Mouse (Mus musculus) embryonic facial prominence, embryonic 13.5 days (tissue): ENCODE measurements around the gene Myrfl. TPM values are rescaled to one million over a fixed set of nuclear protein-coding genes. Genes with fewer than 3 reads are reported as not detected.

Experiments
- ATAC-seq: fragments of 200-750 bp; cut with Nextera tagmentation; 2 replicates; pipeline ENCODE4 v1.8.0; 2017; ENCODE audit warnings: low read depth; ENCODE audit not compliant: insufficient number of reproducible peaks, insufficient read depth, low FRiP score, low TSS enrichment
- H3K27ac ChIP-seq: fragments of 300-500 bp; sonication (generic); 2 replicates; pipeline ENCODE4 v1.5.1; 2015; ENCODE audit warnings: moderate library complexity, mild to moderate bottlenecking, inconsistent platforms
- H3K27me3 ChIP-seq: fragments of 300-500 bp; sonication (generic); 2 replicates; pipeline ENCODE4 v1.6.1; 2015; ENCODE audit warnings: mild to moderate bottlenecking, inconsistent platforms
- H3K36me3 ChIP-seq: fragments of 300-500 bp; sonication (generic); 2 replicates; pipeline ENCODE4 v1.6.1; 2015; ENCODE audit warnings: mild to moderate bottlenecking, inconsistent platforms
- H3K4me1 ChIP-seq: fragments of 300-500 bp; sonication (generic); 2 replicates; pipeline ENCODE4 v1.6.1; 2015; ENCODE audit warnings: inconsistent platforms
- H3K4me2 ChIP-seq: fragments of 300-500 bp; sonication (generic); 2 replicates; pipeline ENCODE4 v1.6.1; 2015; ENCODE audit warnings: moderate library complexity, mild to moderate bottlenecking, inconsistent platforms
- H3K4me3 ChIP-seq: fragments of 300-500 bp; sonication (generic); 2 replicates; pipeline ENCODE4 v1.5.1; 2015; ENCODE audit warnings: mild to moderate bottlenecking, inconsistent platforms
- H3K9ac ChIP-seq: fragments of 300-500 bp; sonication (generic); 2 replicates; pipeline ENCODE4 v1.6.1; 2015; ENCODE audit warnings: mild to moderate bottlenecking, inconsistent platforms
- H3K9me3 ChIP-seq: fragments of 300-500 bp; sonication (generic); 2 replicates; pipeline ENCODE4 v1.6.1; 2016; ENCODE audit warnings: inconsistent platforms
- WGBS: fragments of 180-500 bp; shearing (Covaris S2); methylation state at CpG from one replicate; pipeline ENCODE4 v1.1.7; 2015; ENCODE audit warnings: mixed read lengths; 5-methylcytosine and 5-hydroxymethylcytosine counted together
- polyA plus RNA-seq: library from polyadenylated mRNA; unstranded; fragments of >200 nt; fragmentation: Nextera tagmentation; extraction: Ambion mirVana; gene quantifications from 2 replicates; pipeline ENCODE4 v1.2.1, GENCODE M21; 2015

The Myrfl gene
- 0.22 and 0.47 TPM in 2 replicates for polyA plus RNA-seq

GRCm38 (mm10) chr10:116896336-116897177, at the start of gene Myrfl:
Gene Myrfl (minus strand): TSS chr10:116896919.
- Histone ChIP-seq H3K4me2 (no peak within 1 kb of the TSS), H3K4me3 (no peak within 1 kb of the TSS), H3K9me3 (no peaks in the 10 kb centered on the region), H3K27ac (no peak within 1 kb of the TSS), H3K9ac (no peak within 1 kb of the TSS), H3K4me1 (peaks cover 14% of the 10 kb centered on the region), H3K36me3 (no peaks in the 10 kb centered on the region), H3K27me3 (no peaks in the 10 kb centered on the region)
- WGBS, result 82% methylated on average over 17 of the region's 17 CpGs
- ATAC-seq, result no peak

- Histone ChIP-seq H3K4me3 (no peak overlapping the region), H3K9ac (no peak overlapping the region), H3K4me2 (no peak overlapping the region), H3K36me3 (peaks cover 9% of the 10 kb centered on the region), H3K9me3 (no peaks in the 10 kb centered on the region; the same call in 1 of the 2 replicates), H3K4me1 (peaks cover 25% of the 10 kb centered on the region), H3K27ac (no peak overlapping the region), H3K27me3 (no peaks in the 10 kb centered on the region)
- no peak for ATAC-seq
- 70% methylated on average over 10 of the region's 10 CpGs for WGBS
Measured at GRCm38 (mm10) chr10:116944940-116945339, 48.2 kb upstream of the Myrfl start.

- Histone ChIP-seq H3K4me2 (no peak overlapping the region), H3K4me3 (no peak overlapping the region), H3K9me3 (no peaks in the 10 kb centered on the region; the same call in 1 of the 2 replicates), H3K36me3 (peaks cover 11% of the 10 kb centered on the region), H3K9ac (no peak overlapping the region), H3K4me1 (peaks cover 21% of the 10 kb centered on the region), H3K27me3 (no peaks in the 10 kb centered on the region), H3K27ac (no peak overlapping the region)
- WGBS, result 80% methylated on average over 3 of the region's 3 CpGs
- ATAC-seq, result no peak
Measured at GRCm38 (mm10) chr10:116944144-116944543, 47.4 kb upstream of the Myrfl start.

- 93% methylated on average over 6 of the region's 6 CpGs for whole genome bisulfite sequencing
Measured at GRCm38 (mm10) chr10:116943025-116943424, 46.3 kb upstream of the Myrfl start.

GRCm38 (mm10) chr10:116935028-116935427, 38.3 kb upstream of the Myrfl start:
- Histone ChIP-seq H3K27me3 (no peaks in the 10 kb centered on the region), H3K27ac (no peak overlapping the region), H3K9ac (no peak overlapping the region), H3K36me3 (peaks cover 61% of the 10 kb centered on the region), H3K4me3 (no peak overlapping the region), H3K4me1 (no peaks in the 10 kb centered on the region), H3K9me3 (no peaks in the 10 kb centered on the region), H3K4me2 (no peak overlapping the region)
- ATAC-seq, result no peak
- 79% methylated on average over 12 of the region's 12 CpGs for whole genome bisulfite sequencing

More at GRCm38 (mm10) chr10:116943025-116943424, 46.3 kb upstream of the Myrfl start:
- Histone ChIP-seq H3K4me2 (no peak overlapping the region), H3K36me3 (peaks cover 22% of the 10 kb centered on the region), H3K27ac (no peak overlapping the region), H3K4me3 (no peak overlapping the region), H3K27me3 (no peaks in the 10 kb centered on the region), H3K9ac (no peak overlapping the region), H3K4me1 (peaks cover 10% of the 10 kb centered on the region; the same call in 1 of the 2 replicates), H3K9me3 (no peaks in the 10 kb centered on the region; the same call in 1 of the 2 replicates)
- ATAC-seq, result no peak

- ATAC-seq, result no peak
- no peak overlapping the region for H3K27ac ChIP-seq
- no peak overlapping the region for H3K4me2 ChIP-seq
- H3K4me3 ChIP-seq, result no peak overlapping the region
- H3K4me1 ChIP-seq, result no peaks in the 10 kb centered on the region
- 90% methylated on average over 7 of the region's 7 CpGs for WGBS
- no peaks in the 10 kb centered on the region for H3K9me3 ChIP-seq
- H3K9ac ChIP-seq, result no peak overlapping the region
- peaks cover 57% of the 10 kb centered on the region for H3K36me3 ChIP-seq
- H3K27me3 ChIP-seq, result no peaks in the 10 kb centered on the region
Measured at GRCm38 (mm10) chr10:116933794-116934193, 37.1 kb upstream of the Myrfl start.

- Histone ChIP-seq H3K4me1 (no peaks in the 10 kb centered on the region), H3K9me3 (no peaks in the 10 kb centered on the region), H3K4me3 (no peak overlapping the region), H3K27ac (no peak overlapping the region), H3K4me2 (no peak overlapping the region), H3K9ac (no peak overlapping the region), H3K36me3 (peaks cover 49% of the 10 kb centered on the region), H3K27me3 (no peaks in the 10 kb centered on the region)
- ATAC-seq, result no peak
- 89% methylated on average over 13 of the region's 13 CpGs for WGBS
Measured at GRCm38 (mm10) chr10:116932418-116932817, 35.7 kb upstream of the Myrfl start.

- H3K9ac ChIP-seq, result no peak overlapping the region
- H3K4me1 ChIP-seq, result no peaks in the 10 kb centered on the region
- no peak overlapping the region for H3K4me2 ChIP-seq
- no peaks in the 10 kb centered on the region for H3K27me3 ChIP-seq
- H3K4me3 ChIP-seq, result no peak overlapping the region
- no peaks in the 10 kb centered on the region for H3K9me3 ChIP-seq
- H3K27ac ChIP-seq, result no peak overlapping the region
- WGBS, result 89% methylated on average over 15 of the region's 15 CpGs
- ATAC-seq, result no peak
- peaks cover 48% of the 10 kb centered on the region for H3K36me3 ChIP-seq
Measured at GRCm38 (mm10) chr10:116931497-116932179, 34.9 kb upstream of the Myrfl start.

- WGBS, result 75% methylated on average over 6 of the region's 7 CpGs
- Histone ChIP-seq H3K4me1 (no peaks in the 10 kb centered on the region), H3K27me3 (no peaks in the 10 kb centered on the region), H3K9me3 (no peaks in the 10 kb centered on the region), H3K36me3 (peaks cover 43% of the 10 kb centered on the region), H3K9ac (no peak overlapping the region), H3K4me2 (no peak overlapping the region), H3K27ac (no peak overlapping the region), H3K4me3 (no peak overlapping the region)
- no peak for ATAC-seq
Measured at GRCm38 (mm10) chr10:116930936-116931335, 34.2 kb upstream of the Myrfl start.

GRCm38 (mm10) chr10:116930506-116930905, 33.8 kb upstream of the Myrfl start:
- H3K4me2 ChIP-seq, result no peak overlapping the region
- H3K9me3 ChIP-seq, result no peaks in the 10 kb centered on the region
- peaks cover 43% of the 10 kb centered on the region for H3K36me3 ChIP-seq
- H3K27me3 ChIP-seq, result no peaks in the 10 kb centered on the region
- no peak overlapping the region for H3K9ac ChIP-seq
- H3K4me3 ChIP-seq, result no peak overlapping the region
- ATAC-seq, result no peak
- 71% methylated on average over 7 of the region's 7 CpGs for WGBS
- H3K4me1 ChIP-seq, result no peaks in the 10 kb centered on the region
- no peak overlapping the region for H3K27ac ChIP-seq

GRCm38 (mm10) chr10:116928826-116929225, 32.1 kb upstream of the Myrfl start:
- H3K36me3 ChIP-seq, result peaks cover 41% of the 10 kb centered on the region
- no peak overlapping the region for H3K9ac ChIP-seq
- H3K4me2 ChIP-seq, result no peak overlapping the region
- no peaks in the 10 kb centered on the region for H3K4me1 ChIP-seq
- no peak for ATAC-seq
- no peaks in the 10 kb centered on the region for H3K9me3 ChIP-seq
- WGBS, result 94% methylated on average over 3 of the region's 3 CpGs
- H3K27me3 ChIP-seq, result no peaks in the 10 kb centered on the region
- H3K4me3 ChIP-seq, result no peak overlapping the region
- H3K27ac ChIP-seq, result no peak overlapping the region
